Mouse (Mus musculus) retina, postnatal 7 days (tissue): ENCODE results near the gene Hoga1.

Source experiments
- DNase-seq: peaks from one replicate; pipeline ENCODE4 v3.0.0-alpha.2; 2012; ENCODE audit warnings: low read depth, low spot score

The Hoga1 gene

DNA sequence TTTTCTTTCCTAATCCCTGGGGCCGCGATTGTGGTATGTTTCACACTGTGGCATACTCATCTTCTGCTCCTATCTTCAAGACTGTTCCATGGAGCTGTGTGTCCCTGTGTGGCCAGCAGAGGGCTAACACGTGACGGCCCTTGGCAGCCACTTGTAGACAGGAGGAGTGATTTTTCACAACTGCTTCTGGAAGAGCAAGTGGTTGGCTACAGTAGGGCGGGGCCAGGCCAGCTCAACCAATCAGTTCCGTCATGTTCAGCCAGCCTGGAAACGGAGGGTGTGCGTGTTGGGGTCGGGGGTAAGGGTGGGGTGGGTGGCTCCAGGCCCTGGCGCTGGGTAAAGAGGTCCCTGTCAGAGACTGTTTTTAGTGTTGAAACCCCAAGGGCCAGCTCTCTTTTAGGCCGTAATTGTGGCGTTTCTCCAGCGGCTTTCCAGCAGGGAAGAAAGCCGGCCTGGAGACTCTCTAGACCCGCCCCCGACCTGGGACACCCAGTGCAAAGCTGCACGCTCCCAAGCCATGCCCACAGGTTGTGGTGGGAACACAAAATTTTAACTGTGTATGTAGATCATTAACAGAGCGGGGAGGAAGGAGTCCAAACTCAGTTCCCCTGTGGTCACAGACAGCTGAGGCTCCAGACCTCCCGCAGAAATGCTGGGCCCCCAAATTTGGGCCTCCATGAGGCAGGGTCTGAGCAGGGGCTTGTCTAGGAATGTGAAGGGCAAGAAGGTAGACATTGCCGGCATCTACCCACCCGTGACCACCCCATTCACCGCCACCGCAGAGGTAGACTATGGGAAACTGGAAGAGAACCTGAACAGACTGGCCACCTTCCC, at the start of gene Hoga1:
Hoga1 (plus strand) TSS at position 342 of the 834 bp plus-strand sequence.
- DNase-seq, result peak; percentile 52

DNA sequence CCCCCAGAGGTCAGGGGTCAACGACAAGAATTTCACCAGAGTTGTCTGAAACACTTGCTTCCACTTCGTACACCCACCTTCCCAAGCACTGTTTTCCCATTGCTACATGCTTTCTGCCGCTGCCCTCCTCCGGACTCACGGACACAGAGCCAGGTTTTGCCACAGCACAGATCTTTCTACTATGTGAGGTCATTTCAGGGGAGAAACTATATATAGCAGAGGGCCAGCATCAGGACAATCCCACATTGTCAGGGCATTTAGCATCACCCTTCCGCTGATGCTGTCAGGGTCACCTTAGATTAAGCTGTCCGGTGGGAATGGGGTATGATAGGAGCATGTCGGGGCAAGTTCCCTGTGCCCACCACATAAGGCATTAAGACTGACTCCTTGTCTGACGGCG, 48.3 kb upstream of the Hoga1 start:
- no peak for DNase-seq

DNA sequence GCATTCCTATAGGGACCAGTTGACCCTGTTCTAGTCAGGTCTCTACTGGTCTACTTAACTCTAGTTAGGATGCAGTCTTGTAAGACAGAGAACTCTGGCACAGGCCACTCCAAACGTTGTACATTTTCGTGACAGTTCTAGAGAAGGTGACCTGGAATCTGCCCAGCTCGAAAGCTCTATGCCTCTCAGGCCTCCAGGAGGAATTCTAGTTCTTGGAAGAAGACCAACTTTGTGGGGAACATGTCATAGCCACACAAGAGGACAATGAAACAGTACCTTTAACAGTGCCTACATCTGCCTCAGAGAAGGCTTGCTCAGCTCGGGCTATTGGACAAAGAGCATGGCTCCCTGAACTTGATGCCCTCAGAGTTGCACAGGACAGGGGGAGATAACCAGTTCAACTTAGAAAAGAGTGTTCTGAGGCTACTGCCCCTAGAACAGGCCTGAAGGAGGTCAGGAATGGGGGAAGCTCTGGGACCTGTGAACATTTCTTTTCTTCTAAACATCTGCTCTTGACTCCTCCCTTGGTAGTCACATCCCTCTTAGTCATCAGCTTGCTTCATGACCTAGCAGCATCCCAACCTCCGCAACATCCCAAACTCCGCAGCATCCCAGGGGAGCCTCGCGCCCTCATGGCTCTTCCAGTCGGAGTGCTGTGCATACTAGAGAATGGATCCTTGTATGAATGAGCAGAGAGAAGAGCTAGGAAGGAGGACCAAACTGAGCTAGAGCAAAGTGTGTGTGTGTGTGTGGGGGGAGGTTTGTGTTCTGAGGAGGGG, 46.5 kb upstream of the Hoga1 start:
- DNase-seq, result no peak

DNA sequence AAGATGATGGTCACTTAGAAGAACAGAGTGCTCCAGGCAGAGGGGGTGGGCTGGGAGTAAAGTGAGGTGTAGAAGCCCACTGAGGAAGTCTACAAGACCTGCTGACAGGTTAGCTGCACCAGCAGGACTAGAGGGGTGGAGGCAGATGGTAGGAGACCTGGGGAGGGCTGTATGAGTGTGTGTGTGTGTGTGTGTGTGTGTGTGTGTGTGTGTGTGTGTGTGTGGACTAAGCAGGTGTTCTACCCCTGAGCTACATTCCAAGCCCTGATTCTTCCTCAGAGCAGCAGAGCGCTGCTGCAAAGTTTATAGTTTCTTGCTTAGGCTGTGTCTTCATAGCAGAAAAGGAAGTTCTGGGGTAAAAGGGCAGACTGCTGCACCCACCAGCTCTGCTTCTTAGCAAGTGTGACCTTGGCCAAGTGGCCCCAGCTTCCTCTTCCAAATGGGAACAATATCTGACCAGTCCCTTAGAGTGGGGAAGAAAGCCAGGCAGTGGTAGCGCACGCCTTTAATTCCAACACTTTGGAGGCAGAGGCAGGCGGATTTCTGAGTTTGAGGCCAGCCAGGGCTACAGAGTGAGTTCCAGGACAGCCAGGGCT, 45.6 kb upstream of the Hoga1 start:
- DNase-seq, result no peak

DNA sequence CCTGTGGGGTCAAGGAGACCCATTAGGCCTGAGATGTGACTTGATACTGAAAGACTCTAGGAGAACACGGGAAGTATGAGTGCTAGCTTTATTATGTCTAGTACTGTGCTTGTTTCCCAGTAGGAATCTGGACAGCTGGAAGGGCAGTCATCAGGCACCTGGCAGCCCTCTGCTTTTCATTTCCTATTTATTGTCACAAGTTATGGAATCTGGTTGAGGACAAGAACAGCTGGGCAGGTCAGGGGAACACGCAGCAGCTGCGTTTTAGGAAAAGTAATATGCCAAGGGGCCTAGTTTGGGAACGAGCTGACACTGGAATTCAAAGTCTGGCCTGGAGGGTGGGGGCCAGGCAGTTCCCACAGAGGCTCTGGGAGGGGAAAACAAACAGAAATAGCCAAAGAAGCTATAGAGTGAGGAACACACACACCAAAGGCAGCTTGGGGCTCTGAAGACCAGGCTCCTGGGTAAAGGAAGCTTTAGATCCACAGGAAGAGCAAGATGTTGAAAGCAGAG, 44.9 kb upstream of the Hoga1 start:
- no peak for DNase-seq

DNA sequence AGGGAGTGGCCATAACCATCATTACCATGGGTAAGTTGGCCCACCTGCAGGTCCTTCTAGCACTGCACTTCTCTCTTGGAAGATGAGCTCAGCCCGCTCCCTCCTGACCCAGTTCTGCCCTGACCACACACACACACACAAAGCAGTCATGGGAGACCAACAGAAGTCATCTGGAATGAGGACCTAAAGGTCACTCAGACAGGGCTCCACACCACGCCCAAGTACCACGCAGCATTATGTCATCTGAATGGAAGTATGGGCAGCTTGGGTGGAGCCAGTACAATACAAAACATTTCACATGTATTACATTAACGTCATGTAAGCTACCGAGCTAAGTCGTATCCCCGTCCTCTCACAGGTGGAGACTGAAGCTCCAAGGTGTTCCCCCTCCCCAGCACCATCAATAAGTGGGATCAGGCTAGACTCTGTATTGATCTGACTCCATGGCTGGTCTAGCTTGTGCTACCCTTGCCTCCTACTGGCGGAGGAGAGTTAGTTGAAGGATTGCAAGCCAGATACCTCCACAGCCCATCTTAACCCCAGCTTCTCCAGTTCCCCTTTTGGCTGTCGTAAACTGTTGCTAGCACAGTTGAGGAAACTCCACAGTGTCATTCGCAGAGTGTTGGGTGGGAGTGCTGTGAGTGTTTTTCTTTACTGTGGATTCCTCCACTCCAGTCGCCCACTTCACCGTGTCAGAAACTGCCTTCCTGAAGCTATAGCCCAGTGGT, 44.0 kb upstream of the Hoga1 start:
- DNase-seq, result no peak

DNA sequence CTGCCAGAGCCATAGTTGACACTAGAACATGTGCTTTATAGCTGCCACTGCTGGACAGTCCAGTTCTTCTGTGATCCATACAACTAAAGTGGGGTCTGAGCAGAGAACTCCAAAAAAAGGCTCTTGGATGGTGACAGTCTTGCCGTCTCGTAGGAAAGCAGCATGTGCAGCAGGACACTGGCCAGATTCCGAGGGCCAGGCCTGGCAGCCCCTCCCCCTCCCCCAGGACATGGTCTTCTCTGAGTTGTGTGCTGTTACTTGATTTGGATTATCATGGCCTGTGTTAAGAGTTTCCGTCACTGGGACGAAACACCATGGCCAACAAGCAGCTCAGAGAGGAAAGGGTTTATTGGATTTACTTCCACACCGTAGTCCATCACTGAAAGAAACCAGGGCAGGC, 41.2 kb upstream of the Hoga1 start:
- DNase-seq, result no peak

DNA sequence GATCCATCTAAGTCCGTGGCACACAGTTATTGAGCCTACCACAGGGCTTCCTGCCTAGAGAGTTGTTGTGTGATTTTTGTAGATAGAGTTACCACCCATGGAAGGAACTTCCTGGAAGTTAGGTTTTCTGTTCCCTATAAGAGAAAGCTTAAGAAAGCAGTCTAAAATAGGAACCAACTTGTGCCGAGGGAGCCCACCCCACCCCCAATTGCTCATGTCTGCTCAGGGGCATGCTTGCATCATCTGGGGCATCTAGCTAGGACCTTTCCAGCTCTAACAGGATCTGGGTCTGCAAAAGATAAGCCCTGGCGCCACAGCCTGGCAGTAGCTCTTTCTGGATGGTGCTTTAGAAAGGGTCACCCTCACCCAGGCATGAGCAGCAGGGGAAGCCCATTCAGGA, 39.8 kb upstream of the Hoga1 start:
- no peak for DNase-seq

DNA sequence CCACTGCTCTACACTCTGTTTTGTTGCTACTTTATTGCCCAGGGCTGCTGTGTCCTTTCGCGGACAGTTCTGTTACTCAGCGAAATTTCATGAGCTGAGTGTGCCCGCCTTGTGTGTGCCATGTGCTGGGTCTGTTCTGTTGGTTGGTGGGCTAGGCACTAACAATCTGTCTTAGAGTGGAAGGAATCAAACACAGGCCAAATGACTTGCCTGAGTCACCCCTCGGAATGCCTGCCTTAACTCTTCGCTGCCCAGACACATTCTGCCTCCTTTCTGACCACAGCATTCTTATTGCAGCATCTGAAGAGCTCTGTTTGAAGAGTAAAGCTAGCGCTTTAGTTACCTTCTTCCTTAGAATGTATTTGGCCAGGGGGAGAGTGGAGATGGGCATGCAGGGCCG, 38.8 kb upstream of the Hoga1 start:
- DNase-seq, result no peak

DNA sequence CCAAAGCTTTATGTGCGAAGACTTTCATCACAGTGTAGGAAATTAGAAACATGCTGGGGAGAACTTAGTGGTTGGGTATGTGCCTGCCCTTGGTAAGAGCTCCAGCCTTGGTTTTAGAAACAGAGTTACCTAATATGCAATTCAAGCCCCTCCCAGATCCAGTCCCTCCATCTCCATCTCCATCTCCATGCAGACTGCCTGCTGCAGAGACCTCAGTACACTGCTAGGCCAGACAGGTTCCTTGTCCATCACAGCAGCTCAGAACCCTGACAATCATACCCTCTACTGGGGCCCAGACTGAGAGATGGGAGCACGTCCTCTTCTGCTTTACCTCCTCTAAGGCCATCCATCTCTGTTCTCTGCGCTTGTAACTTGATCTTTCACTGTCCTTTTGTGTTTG, 36.8 kb upstream of the Hoga1 start:
- DNase-seq, result no peak

DNA sequence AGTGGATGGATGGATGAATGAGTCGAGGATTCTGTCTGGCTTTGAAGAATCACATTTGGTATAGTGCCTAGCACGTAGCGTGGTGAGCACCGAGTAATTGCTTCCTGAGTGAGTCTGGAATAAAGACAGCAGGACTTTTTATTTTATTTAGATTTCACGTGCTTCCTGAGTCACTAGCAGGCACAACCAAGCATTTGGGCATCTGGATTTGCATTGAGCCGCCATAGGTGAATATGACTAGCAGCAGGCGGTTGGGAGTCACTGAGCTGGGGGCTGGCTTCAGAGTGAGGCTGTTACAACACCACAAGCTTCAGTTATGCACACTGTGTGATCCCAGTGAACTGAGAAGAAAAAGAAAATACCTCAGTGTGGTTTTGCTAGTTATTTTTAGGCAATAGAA, 36.3 kb upstream of the Hoga1 start:
- no peak for DNase-seq

DNA sequence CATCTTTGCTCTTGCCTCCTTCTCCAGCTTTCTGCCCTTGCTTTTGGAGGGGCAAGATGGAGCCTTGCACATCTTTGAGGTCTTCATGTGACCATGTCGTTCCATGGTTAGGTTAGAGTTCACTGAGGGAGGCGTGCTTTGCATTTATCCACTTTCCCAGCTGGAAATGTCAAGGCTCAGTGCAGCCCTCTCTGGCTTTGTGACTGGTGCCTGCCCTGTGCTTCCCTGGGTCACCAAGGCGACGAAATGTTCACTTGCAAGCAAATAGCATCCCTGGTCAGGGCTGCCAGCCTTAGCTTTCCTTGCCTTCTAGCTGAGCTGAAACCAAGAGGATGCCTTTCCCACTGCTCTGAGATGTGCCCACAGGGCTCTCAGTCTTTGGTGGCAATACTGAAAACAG, 35.0 kb upstream of the Hoga1 start:
- DNase-seq, result no peak

DNA sequence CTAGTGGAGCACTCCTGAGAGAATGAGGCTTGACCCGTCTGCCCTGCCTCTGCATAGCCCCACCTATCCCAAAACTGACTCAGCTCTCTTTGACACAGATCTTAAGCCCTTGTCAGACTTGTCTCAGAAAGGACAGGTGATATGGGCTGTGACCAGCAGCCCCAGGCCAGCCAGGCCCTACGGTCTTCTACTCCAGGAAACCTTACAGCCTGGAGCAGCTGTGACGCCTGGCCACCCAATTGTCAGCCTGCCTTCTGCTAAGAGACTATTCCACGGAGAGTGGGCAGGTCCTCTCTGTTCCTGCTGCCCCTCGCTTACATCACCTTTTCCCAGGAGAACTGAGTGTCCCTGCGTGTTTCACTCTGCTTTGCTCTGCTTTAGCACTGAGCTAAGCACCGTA, 34.3 kb upstream of the Hoga1 start:
- no peak for DNase-seq

DNA sequence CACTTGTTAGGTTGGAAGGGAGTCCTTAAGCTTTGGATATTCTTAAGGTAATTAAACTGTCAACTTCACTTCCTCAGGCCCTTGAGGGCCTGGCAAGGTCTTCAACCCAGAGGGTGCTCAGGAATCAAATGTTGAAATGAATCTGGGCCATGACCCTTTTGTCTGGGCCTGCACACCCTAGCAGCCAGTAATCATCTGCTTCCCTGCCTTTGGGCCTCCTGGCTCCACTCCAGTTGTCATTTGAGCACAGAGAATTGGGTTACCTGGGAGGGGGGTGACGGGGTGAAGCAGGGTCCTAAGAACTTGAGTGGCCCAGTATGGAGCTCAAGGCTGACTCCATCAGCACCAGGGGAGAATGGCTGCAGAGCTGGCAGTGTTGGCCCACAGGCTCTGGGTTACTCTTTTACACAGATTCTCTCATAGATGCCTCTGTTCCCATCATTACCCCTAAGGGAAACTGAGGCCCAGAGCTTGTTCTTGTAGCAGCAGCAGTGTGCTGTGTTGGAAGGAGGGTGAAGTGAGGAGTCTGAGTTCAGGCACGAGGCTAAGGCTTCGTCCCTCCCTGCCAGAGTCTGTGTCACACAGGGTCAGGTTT, 31.1 kb upstream of the Hoga1 start:
- DNase-seq, result no peak

DNA sequence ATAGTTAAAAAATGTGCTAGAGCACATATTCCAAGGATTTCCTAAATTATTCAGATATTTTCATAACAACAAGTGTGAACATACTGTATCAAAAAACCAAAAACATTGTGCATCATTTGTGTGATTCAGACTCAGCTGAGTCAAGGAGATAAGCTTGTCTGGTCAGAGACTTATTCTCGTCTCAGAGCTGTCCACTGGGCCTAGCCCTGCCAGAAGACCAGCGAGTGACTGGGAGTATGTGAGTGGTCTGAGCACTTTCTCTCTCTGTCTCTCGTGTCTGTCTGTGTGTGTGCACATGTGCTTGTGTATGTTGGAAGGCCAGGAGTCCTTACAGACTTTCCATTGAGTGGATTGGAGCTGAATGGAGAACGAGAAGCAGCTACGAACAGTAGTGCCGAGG, 30.4 kb upstream of the Hoga1 start:
- DNase-seq, result no peak

DNA sequence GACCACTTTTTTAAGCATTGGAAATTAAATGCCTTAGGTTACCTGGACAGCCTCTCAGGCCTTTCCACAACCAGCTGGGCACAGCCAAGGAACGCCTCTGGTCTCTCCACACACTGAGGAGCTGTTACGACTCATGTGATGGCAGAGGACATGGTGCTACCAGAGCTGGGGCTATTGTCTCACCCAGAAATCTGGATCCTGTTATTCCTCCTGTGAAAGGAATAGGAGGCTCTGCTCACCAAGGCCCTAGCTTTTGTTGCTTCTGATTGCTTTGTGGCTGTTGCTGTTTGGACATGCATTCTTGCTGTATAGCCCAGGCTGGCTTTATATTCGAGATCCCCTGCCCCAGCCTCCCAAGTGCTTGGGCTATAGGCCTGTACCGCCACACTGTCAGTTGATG, 29.2 kb upstream of the Hoga1 start:
- no peak for DNase-seq

DNA sequence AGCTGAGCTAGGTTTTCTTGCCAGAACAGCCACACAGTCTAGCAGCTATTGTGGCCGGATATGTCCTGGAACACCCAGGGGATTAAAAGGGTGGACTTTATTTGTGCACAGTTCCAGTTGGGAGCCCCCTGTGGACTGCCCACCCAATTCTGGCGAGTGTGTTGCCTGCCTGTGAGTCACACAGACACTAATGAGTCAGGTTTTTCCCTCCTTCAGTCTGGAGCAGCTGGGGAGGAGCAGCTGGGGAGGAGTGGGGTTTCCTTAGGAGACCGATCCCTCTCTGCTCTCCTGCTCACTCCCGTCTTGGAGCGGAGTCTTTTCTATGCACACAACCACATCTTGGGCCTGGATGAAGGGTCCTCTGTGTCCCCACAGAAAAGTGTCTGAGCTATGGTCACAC, 28.6 kb upstream of the Hoga1 start:
- DNase-seq, result no peak

DNA sequence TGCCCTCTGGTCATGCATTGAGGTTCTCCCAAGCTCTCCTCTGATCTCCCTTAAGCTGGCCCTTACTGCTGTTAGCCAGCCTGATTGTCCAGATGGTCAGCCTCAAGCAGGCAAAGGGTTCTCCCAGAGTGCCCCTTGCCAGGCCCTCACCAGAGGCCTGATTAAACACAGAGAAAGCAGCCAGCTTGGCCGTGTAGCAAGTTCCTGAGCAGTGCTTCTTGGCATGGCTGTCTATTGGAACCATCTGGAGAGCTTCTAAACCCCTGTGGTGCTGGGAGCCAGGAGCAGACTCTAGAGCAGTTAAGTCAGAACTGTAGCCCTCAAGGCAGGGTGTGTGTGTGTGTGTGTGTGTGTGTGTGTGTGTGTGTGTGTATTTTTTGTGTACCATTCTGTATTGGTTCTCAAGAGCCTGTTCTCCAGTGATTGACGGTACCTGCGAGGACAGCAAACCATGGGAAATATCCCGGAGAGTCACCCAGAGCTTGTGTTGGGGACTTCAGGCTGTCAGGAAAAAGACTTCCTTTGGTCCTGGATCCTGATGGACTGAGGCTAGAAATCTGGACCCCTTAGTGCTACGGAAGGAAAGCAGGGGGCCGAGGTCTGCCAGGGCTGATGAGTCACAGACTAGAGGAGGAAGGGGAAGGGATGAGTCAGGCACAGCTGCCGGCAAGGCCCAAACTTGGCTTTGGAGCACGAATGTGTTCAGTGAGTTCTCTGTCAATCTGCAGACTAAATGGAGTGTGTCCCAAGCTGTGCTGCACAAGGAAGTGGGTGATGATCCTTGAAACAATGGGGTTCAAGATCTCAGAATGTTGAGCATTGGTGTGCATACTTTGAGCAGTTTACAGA, 27.8 kb upstream of the Hoga1 start:
- peak; percentile 41 for DNase-seq

DNA sequence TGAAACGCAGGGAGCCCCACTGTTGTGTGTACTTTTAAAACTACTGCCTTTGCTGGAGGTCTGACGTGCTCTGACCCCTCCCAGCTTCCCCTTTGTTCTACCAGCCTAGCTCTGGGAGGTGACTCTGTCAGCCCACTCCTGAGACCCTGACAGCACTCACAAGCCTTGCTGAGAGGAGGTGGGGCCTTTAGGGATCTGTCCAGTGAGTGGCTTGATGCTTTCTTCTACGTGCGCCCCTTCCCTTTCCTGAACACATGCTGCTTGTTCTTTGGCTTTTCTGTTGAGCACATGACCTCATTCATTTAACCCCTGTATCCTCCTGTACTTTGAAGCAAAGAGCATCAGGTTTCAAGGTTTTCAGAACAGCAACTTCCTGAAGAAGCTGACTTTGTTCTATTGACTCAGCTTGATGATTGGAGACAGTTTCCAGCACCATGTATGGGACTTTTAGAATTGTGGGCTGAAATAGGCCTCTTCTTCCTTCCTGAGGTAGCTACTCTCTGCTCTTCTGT, 26.3 kb upstream of the Hoga1 start:
- no peak for DNase-seq
